Mouse (Mus musculus): ENCODE measurements around the gene Slc19a3.

Gene Slc19a3

DNA sequence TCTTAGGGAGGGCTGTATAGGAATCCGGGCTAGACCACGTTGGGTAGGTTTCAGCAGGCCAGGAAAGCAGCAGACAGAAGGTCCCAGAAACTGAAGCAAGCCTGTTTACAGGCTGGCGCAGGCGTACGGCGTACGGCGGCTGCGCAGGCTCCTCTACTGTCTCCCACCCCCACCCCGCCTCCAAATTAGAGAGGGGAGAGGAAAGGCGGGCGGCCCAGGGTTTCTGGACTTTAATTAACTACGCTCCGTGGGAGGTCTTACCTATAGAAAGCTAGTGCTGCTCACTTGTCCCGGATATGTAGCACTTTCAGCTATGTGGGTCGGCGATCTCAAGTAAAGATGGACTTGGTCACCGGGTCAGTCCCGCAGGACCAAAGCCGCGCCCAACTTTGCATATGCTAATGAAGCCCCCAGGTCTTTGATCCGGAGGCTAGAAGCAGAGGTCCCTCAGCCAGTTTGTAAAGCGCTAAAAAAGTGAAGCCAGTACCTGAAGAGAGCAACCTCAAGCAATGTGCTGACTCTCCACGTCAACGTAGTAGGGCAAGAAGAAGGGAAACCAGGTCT lies at the start of gene Slc19a3:
Slc19a3 (minus strand) TSS at position 340 of the 564 bp plus-strand sequence.
- peak in 1 of 2 experiments; percentile 20 for DNase-seq (ENCODE audit: low spot score in 2 of 2)

DNA sequence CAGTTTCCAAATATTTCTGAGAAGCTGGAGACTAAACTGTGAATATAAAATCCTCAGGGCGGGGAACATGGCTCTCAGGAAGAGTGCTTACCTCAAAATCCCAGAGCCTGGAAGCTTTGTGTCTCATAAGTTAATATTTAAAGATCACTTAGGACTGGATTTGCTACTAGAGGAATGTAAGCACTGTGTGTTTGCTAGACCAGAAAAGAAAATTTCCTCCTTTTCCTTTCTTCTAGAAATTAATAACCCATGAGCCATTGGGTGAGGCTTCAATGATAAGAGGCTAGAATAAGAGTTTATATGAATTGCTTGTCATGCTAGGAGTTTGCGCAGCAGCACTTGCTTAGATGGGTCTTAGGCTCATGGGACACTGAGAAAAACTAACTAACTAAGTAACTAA lies 46.5 kb upstream of the Slc19a3 start:
- DNase-seq (ENCODE audit: low spot score in 2 of 2), result no peak

DNA sequence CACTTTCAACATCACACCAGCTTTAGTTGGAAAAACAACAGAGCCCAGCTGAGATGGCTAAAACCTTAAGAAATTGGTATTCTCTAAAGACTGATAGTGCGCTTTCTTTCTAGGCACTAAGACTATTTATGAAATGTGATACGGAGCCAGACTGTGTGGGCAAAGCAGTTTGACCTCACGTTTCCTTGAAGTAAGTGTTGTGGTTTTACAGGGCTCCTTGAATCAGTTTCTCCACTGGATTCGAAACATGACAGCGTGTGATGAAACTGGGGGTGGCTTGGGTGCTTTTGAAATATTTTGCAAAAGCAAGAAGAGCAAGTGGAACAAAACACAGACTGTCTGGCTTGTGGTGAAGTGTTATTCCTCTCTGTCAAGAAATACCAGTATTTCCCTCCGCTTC lies 38.8 kb upstream of the Slc19a3 start:
- DNase-seq (ENCODE audit: low spot score in 2 of 2), result no peak

DNA sequence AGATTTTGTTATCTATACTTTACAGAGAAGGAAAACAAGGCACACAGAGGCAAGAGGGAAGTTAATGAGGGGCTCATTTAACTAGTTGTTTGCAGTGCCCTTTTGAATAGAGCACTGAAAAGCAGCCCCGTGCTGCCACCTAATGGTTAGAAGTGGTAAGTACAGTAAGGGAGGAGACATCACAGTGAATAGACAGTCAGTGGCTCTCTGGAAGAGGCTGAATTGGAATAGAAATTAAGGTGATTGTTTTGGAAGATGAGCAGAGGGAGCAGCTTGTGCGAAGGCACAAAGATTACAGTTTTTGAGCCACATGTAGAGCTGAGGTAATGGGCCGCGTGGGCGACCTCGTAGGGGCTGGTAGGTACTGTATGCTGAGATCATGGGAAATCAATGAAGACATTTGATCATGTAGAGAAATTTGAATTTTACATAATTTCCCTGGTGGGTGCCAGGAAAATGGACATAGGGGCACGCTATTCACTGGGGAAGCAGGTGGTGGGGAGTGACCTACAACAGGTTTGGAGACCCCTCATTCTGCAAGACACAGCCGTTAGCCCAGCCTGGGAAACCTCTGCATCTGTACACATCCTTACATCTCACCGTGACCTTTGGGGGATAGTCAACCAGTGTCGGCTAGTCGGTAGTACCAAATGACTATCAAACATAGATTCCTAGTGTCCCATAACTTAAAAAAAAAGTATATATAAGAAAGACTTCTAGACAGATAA lies 38.1 kb upstream of the Slc19a3 start:
- peak in 1 of 2 experiments; percentile 34 for DNase-seq (ENCODE audit: low spot score in 2 of 2)

DNA sequence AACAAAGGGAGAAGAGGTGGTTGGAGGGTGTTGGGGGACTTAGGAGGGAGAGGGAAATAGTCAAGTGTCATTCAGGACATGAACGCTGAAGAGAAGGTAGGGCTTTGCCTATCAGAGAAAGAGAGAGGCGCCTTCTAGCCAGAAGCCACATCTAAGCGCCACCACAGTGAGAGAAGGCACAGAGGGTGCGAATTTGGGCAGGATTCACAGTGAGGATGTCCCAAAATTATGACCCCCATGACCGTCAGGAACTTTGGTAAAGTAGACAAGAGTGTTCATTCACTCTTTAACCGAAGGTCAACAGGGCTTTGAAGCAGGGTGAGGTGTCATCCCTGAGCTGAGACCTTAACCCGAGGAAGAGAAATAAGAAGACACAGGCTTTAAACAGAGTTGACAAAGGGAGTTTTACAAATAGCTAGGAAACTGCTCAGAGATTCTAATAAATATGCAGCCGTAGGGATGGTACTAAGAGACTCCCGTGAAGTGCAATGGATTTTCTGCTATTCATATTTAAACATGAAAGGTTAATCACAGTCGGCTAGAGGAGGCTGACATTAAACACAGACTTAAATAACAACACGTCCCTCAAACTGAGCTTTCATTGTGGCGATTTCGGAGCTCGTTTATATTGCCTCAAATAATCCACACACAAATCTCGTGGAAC lies 37.4 kb upstream of the Slc19a3 start:
- DNase-seq (ENCODE audit: low spot score in 2 of 2), result no peak

DNA sequence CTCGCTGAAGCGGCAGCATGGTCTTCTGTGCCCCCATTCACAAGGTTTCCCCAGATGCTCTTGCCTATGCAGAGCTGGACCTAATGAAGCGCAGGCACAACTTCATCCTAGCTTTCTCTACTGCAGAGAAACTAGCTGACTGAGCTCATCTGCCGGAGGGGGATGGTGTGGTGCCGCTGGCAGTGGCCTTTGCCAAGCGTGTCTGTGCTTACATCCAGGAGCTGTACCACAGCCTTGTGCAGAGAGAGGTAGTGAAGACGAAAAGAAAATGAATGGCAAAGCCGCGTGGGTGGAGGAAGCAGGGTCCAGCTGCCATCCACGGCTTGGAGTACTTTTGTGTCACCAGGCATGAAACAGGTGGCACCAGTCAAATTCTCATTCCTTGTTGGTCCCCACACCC lies 29.0 kb upstream of the Slc19a3 start:
- no peak for DNase-seq (ENCODE audit: low spot score in 2 of 2)

DNA sequence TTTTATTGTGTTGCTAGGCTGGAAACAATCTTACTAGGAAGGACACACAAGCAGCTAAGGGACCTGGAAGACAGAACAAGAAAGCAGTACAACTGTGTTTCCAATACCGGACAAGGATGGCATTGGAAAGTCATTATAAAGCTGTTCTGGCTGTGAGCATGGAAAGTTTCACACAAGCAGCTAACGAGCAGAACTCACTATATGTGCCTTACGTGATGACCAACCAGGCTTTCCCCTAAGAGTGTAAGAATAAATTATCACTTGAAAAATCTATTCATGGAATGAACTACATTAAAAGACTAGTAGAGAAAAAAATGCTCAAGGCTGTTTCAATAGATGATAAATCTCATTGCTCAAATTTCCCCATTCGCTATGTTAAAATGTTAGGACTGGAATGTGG lies 28.3 kb upstream of the Slc19a3 start:
- no peak for DNase-seq (ENCODE audit: low spot score in 2 of 2)

DNA sequence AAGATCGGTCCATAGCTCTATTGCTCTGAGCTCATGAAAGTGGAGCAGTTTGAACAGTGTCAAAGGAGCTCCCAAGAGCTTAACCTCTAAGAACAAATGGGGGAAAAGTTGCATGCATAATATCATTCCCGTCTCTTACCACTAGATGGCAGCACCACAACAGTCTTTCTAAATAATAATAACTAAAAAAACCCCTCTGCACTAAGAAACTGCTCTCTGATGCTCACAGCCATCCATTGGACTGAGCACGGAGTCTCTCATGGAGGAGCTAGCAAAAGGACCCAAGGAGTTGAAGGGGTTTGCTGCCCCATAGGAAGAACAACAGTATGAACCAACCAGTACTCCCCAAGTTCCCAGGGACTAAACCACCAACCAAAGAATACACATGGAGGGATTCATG lies 26.6 kb upstream of the Slc19a3 start:
- no peak for DNase-seq (ENCODE audit: low spot score in 2 of 2)

DNA sequence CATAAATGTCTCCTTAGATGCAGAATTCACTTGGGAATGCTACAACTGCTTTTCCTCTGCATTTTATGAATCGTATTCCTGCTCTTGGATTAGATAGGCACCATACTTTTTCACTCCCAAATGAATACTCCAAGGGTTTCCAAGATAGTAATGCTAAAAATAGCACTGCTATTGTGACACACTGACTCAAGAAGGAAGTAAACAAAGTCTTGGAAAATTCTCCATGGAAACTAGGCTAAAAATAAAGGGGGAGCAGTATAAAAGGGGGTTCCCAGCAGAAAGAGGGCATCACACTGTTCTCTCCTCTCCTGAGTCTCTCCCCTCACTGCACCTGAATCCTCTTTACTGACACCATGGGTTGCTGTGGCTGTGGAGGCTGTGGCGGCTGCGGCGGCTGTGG lies 22.4 kb upstream of the Slc19a3 start, which contains the start of gene Krtap28-13:
Krtap28-13 (plus strand) TSS at position 288 of the 400 bp plus-strand sequence.
- no peak for DNase-seq (ENCODE audit: low spot score in 2 of 2)

DNA sequence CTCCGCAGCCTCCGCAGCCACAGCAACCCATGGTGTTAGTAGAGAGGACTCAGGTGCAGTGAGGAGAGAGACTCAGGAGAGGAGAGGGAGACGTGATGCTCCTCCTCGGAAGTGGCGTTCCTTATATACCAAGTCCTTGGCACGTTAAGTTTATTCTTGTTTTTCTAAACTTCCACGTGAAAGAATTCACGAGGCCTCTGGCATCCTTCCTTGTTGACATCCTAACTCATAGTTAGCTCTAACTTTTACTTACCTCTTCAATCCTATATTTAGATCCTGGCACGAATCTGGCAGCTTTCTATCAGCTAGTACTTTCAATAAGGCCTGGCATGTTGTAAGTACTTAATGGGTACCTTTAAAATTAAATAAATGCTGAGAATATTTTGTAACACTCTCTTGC lies 21.0 kb upstream of the Slc19a3 start, which contains the start of gene A030005K14Rik:
A030005K14Rik (minus strand) TSS at position 101 of the 400 bp plus-strand sequence.
- no peak for DNase-seq (ENCODE audit: low spot score in 2 of 2)

DNA sequence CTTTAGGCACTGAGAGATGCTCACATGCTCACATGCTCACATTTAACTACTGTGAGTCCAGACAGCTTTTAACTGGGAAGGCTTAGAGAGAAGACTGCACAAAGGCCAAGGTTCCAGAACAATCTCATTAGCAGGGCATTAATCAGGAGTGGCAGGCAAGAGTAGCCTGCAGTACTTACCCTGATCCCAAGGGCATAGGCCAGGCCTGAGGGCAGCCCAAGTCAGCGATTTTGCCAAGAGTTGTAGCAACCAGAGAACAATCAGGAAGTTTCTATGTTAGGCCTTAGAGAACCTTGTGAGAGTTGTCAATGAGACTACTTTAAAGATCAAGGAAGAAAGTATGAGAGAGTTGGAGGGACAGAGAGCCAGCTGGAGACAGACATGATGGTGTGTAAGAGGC lies 20.2 kb upstream of the Slc19a3 start:
- DNase-seq (ENCODE audit: low spot score in 2 of 2), result no peak

DNA sequence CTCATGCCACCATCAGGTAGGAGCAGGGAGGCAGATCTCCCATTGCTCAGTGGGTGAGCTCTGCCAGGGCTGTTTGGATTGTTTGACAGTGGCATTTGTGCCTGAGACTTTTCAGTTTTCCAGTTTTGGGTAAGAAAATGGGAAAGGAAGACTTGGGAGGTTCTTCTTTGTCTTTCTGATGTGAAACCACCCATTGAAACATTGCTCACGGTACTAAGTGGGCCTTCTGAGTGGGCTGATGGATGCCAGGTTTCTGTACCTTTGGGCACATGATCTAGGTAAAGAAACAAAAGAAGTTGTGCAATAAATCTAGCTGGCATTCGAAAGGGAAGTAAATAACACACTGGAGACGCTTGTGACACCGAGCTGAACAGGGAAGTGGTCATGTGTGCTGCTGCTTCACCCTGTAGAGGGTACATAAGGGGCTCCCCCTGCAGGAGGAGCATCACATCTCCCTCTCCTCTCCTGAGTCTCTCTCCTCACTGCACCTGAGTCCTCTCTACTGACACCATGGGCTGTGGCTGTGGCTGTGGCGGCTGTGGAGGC lies 6.7 kb upstream of the Slc19a3 start, which contains the start of gene Gm47969:
Gm47969 (plus strand) TSS at position 51 of the 546 bp plus-strand sequence.
- DNase-seq (ENCODE audit: low spot score in 2 of 2), result no peak

DNA sequence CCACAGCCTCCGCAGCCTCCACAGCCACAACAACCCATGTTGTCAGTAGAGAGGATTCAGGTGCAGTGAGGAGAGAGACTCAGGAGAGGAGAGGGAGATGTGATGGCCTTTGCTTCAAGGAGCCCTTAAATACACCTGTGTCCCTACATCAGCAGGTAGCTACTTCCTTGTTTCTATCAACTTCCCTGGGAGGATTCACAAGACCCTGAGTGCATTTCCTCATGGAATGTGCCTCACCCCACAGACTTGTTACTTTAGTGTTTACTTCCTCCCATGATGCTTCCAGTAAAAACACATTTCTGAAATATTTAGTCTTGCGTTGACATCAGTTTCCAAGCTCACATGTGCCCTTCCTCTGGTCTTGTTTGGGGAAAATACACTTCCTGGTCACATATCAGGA lies 4.1 kb upstream of the Slc19a3 start, which contains the start of gene Krtap28-10:
Krtap28-10 (minus strand) TSS at position 101 of the 400 bp plus-strand sequence.
- DNase-seq (ENCODE audit: low spot score in 2 of 2), result no peak

DNA sequence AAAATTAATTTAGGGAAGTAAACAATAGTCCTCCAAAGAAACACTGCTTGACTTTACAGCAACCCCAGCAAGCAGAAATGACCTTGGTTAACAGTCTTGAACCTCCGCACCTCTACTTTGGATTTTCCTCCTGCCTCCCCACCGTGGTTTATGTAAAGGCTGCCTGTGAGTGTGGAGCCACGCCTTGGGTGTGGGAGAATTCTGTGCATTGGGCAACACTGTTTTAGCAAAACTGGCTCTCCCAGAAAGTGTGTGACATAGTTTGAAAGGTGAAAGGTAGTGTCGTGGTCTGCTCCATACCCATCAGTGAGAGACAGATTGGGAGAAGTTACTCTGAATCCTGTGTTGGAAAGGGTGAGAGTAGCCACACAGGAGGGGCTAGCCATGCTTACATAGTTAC lies 832 bp upstream of the Slc19a3 start:
- no peak for DNase-seq (ENCODE audit: low spot score in 2 of 2)

DNA sequence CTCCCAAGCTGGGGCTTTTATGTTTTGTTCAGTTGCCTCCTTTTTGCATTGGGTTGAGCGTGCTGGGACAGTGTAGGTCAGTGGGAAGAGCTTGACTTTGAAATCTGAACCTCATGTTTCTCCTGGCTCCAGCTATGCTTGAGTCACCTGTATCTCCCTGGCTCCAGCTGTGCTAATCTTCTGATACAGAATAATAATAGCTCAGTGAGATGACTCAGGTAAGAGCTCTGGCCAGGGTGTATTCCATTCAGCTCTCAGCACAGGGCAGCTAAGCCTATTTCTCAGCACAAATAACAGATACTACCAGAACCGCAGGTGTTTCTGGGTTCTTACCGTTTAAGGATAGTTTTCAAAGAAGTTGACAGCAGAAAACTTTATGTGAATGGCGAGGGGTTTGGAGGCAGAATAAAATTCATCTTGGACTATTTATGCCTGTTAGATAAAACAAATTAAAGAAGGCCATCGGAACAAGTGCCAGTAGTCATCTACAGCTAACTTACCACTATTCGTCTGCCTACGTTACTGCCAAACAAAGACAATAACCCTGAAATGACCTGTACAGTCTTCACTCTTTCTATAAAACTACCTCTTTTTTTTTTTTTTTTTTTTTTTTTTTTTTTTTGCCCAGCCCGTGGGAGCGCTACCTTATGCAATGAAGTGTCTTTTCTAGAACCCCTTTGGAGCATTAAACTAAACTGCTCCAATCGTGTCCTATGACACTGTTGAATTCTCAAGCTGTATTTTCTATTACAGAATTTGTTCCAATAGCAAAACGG lies 1.2 kb downstream of the Slc19a3 start:
- no peak for DNase-seq (ENCODE audit: low spot score in 2 of 2)

DNA sequence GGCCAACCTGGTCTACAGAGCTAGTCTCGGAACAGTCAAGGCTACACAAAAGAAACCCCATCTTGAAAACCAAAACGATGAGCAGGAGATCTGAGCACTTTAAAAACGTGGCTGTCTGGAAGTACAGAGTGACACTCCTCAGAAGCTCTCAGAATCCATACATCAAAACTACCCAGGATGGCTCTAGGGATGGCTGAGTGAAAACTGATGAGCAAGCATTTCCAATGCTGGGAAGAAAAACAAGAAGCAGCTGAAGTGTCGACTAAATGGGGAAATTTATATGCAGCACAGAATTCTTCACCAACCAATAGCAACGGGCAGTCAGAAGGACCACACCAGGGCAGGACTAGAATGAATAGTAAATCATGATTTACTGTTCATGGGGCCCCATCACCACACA lies 3.7 kb downstream of the Slc19a3 start:
- DNase-seq (ENCODE audit: low spot score in 2 of 2), result no peak

DNA sequence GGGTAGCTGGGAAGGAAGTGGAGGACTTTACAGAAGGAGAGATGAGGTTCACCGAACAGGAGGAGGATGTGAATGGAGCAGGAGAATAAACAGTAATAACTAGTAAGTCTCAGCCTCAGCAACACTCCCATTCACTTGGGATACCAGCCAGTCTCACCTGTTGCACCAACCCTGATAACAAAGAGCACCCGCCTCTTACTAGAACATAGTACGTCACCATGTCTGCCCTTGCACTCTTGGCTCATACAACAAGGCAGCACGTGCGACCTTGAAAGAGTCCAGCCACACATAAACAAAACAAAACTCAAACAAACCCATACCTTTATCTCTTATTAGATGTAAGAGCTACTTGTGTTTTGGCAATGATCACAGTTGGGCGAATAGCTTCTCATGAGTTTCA lies 5.7 kb downstream of the Slc19a3 start:
- no peak for DNase-seq (ENCODE audit: low spot score in 2 of 2)

DNA sequence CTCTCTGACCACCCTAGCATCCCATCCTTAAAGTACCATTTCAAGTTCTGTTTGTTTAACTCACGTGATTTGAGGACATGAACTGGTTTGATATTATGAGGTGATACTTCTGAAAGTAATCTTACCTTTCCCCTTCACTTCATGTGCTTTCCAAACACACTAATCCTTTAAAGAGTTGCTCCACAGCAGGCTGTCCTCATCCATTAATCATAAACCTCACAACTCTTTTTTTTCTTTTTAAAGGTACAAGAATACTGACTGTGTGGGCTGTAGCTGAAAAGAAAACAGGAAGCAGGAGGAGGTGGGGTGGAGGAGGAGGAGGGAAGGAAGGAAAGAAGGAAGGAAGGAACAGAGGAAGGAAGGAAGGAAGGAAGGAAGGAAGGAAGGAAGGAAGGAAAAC lies 6.3 kb downstream of the Slc19a3 start:
- no peak for DNase-seq (ENCODE audit: low spot score in 2 of 2)

DNA sequence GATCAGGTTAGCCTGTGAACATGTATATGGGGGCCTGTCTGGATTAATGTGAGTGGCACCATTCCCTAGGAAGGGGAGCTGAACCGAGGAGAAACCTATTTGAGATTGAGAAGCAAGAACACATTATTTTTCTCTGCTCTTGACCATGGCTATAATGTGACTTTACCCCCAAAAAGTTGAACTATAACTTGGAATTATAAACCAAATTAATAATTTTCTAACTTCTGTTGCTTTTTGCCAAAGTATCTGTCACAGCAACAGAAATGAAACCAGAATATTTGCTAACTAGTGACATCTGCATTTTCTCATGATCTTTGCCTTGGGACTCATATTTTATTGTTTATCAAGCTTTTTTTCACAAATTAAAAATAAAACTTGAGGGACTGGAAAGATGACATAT lies 21.7 kb downstream of the Slc19a3 start:
- DNase-seq (ENCODE audit: low spot score in 2 of 2), result no peak

DNA sequence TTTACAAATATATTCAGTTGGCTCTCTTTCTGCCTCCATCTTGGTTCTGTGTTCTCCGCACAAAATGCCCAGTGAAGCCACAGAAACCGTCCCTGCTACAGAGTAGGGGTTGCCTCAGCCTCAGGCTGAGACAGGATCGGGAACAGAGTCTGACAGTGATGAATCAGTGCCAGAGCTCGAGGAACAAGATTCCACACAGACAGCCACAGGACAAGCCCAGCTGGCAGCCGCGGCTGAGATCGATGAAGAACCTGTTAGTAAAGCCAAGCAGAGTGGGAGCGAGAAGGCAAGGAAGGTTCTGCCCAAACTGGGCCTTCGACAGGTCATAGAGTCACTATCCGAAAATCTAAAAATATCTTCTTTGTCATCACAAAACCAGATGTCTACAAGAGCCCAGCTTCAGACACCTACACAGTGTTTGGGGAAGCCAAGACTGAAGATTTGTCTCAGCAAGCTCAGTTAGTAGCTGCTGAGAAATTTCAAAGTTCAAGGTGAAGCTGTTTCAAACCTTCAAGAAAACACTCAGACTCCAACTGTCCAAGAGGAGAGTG lies 22.8 kb downstream of the Slc19a3 start:
- no peak for DNase-seq (ENCODE audit: low spot score in 2 of 2)

DNA sequence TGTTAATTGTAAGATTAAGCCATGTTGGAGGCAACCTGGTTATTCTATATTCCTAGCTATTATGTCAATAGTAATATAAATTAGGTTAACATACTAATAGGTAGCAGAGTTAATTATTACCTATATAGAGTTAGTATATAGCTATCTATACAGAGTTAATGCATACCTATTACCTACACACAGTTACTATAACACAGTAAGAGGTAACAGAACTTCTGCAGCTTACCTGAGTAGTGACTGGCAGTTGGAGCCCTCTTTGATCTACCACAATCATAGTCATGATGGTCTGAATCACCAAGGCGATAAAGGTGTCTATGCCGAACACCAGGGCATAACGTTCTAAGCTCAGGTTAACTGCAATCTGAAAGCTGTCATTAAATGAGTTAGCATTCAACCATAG lies 23.8 kb downstream of the Slc19a3 start:
- no peak for DNase-seq (ENCODE audit: low spot score in 2 of 2)
